Mouse (Mus musculus) forelimb bud, embryonic 11.5 days (tissue): ENCODE results near the gene Cwc27.
A peak's percentile ranks its signal among the peaks of the same experiment; 100 is the strongest.

Source experiments
- DNase-seq: peaks from one replicate; pipeline ENCODE4 v3.0.0-alpha.2; 2012; ENCODE audit warnings: low read depth, low spot score

The Cwc27 gene

GRCm38 (mm10) chr13:104645778-104646425, 171.0 kb downstream of the Cwc27 start:
- DNase-seq = no peak

GRCm38 (mm10) chr13:104644185-104644584, 172.8 kb downstream of the Cwc27 start:
- no peak for DNase-seq

GRCm38 (mm10) chr13:104640694-104641454, 176.1 kb downstream of the Cwc27 start:
- DNase-seq = no peak

- DNase-seq = no peak
Observed at GRCm38 (mm10) chr13:104638988-104639387, 178.0 kb downstream of the Cwc27 start.

- no peak for DNase-seq
Observed at GRCm38 (mm10) chr13:104635965-104636462, 180.9 kb downstream of the Cwc27 start.

- peak; percentile 69 for DNase-seq
Observed at GRCm38 (mm10) chr13:104634708-104635107, 182.2 kb downstream of the Cwc27 start.

- no peak for DNase-seq
Observed at GRCm38 (mm10) chr13:104632427-104633167, 184.3 kb downstream of the Cwc27 start.

- DNase-seq = no peak
Observed at GRCm38 (mm10) chr13:104631621-104632205, 185.2 kb downstream of the Cwc27 start.

- no peak for DNase-seq
Observed at GRCm38 (mm10) chr13:104630808-104631207, 186.1 kb downstream of the Cwc27 start.

GRCm38 (mm10) chr13:104629621-104630020, 187.3 kb downstream of the Cwc27 start:
- no peak for DNase-seq

- no peak for DNase-seq
Observed at GRCm38 (mm10) chr13:104628019-104628418, 188.9 kb downstream of the Cwc27 start.

- no peak for DNase-seq
Observed at GRCm38 (mm10) chr13:104627169-104627909, 189.6 kb downstream of the Cwc27 start.

- DNase-seq = no peak
Observed at GRCm38 (mm10) chr13:104623130-104623891, 193.6 kb downstream of the Cwc27 start.

- DNase-seq = no peak
Observed at GRCm38 (mm10) chr13:104622102-104622743, 194.7 kb downstream of the Cwc27 start.

- DNase-seq = no peak
Observed at GRCm38 (mm10) chr13:104620423-104620822, 196.5 kb downstream of the Cwc27 start.

- DNase-seq = no peak
Observed at GRCm38 (mm10) chr13:104619503-104620288, 197.2 kb downstream of the Cwc27 start.

- no peak for DNase-seq
Observed at GRCm38 (mm10) chr13:104617201-104617600, 199.7 kb downstream of the Cwc27 start.

GRCm38 (mm10) chr13:104615999-104616810, 200.7 kb downstream of the Cwc27 start:
- DNase-seq = no peak
